Mouse (Mus musculus): ENCODE results near the gene Lzic. TPM values are rescaled to one million over a fixed set of nuclear protein-coding genes. Genes with fewer than 3 reads are reported as not detected.

Gene Lzic
- total RNA-seq, 4 experiments from 2014 or later = 16.0 to 21.7 (median 19.5) TPM

DNA sequence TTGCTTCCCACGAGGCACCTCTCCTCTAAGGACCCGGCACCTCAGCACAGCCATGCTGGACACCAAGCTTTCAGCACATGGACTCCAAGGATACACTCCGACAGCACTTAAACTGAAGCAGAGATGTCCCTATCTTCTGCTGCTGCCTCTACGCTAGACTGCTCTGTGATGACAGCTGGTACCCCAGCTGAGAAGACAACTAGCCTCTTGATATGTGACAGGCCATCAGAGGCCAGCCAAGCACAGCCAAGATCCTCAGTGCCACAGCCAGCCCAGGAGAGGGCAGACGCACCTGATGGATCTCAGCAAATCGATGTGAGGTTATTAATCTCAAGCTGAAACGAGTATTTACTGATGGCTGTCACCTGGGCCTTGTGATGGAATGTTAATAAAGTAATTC is 9.9 kb upstream of the Lzic start:
- no peak for DNase-seq (ENCODE audit: low spot score in 2 of 2)

DNA sequence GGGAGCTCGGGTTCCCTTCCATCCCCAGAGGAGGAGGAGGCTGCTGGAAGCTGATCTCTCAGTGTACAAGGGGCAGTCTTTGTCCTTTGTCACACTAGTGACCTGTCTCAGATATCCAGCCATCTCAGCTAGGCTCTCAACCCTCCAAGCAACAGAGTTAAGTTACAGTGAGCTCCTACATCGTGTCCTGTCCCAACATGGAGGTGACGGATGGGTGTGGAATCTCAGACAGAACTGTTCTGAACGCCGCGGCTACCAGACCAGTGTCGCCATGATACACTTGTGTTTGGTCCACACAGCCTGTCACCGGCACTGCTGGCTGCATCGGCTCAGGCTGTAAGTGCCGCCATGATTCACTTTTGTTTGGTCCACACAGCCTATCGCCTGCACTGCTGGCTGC is 8.0 kb upstream of the Lzic start, which contains the start of gene Tmem274:
TSS of gene Tmem274 (plus strand) at position 301 of the 400 bp plus-strand sequence.
- DNase-seq (ENCODE audit: low spot score in 2 of 2) = no peak

- no peak for DNase-seq (ENCODE audit: low spot score in 2 of 2)
Observed at GRCm38 (mm10) chr4:149484566-149484965, 463 bp upstream of the Lzic start.

- DNase-seq (ENCODE audit: low spot score in 2 of 2) = no peak
Observed at GRCm38 (mm10) chr4:149485825-149486206, 787 bp downstream of the Lzic start.

GRCm38 (mm10) chr4:149487729-149488128 is 2.7 kb downstream of the Lzic start:
- DNase-seq (ENCODE audit: low spot score in 2 of 2) = no peak

DNA sequence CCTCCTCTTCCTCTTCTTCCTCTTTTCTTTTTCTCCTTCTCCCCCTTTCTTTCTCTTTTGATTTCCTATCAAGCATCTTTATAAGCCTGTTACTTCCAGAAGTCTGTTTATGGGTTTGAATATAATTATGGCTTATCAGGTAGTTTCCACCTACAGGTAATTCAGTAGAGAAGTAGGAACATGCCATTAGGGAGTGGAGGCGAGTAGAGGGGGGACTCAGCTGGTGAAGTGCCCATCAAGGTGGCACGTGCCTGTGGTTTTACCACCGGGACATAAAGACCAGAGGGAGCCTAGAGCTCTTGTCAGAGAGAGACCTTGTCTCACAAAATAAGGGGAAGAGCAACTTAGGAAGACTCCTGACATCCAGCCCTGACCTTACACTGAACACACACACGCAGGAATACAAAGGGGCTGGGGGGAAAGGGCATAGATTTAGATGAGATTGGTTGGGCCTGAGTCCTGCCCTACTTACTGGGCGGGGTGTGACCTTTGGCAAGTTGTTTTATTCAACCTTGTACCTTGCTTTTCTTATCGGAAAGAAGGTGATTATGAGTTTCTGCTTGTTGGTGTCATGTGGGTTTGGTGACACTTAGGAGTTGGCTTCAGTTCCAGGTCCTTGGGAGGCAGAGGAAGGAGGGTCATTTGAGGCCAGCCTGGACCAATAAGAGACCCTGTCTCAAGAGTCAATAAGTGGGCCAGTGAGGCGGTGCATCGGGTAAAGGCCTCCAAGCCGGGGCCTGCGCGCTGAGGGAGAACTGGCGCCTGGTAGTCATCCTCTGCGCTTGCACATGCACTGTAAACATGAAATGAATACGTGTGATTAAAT is 4.6 kb downstream of the Lzic start:
- no peak for DNase-seq (ENCODE audit: low spot score in 2 of 2)

GRCm38 (mm10) chr4:149491151-149491550 is 6.1 kb downstream of the Lzic start:
- no peak for DNase-seq (ENCODE audit: low spot score in 2 of 2)

GRCm38 (mm10) chr4:149496612-149497011 is 11.6 kb downstream of the Lzic start:
- no peak for DNase-seq (ENCODE audit: low spot score in 2 of 2)

GRCm38 (mm10) chr4:149498901-149499300 is 13.9 kb downstream of the Lzic start:
- DNase-seq (ENCODE audit: low spot score in 2 of 2) = no peak

GRCm38 (mm10) chr4:149499790-149500189 is 14.8 kb downstream of the Lzic start:
- no peak for DNase-seq (ENCODE audit: low spot score in 2 of 2)

GRCm38 (mm10) chr4:149504363-149504762 is 19.3 kb downstream of the Lzic start:
- DNase-seq (ENCODE audit: low spot score in 2 of 2) = no peak

- no peak for DNase-seq (ENCODE audit: low spot score in 2 of 2)
Observed at GRCm38 (mm10) chr4:149504858-149505257, 19.8 kb downstream of the Lzic start.

- DNase-seq (ENCODE audit: low spot score in 2 of 2) = no peak
Observed at GRCm38 (mm10) chr4:149505261-149505967, 20.4 kb downstream of the Lzic start.

- no peak for DNase-seq (ENCODE audit: low spot score in 2 of 2)
Observed at GRCm38 (mm10) chr4:149506904-149507303, 21.9 kb downstream of the Lzic start.

DNA sequence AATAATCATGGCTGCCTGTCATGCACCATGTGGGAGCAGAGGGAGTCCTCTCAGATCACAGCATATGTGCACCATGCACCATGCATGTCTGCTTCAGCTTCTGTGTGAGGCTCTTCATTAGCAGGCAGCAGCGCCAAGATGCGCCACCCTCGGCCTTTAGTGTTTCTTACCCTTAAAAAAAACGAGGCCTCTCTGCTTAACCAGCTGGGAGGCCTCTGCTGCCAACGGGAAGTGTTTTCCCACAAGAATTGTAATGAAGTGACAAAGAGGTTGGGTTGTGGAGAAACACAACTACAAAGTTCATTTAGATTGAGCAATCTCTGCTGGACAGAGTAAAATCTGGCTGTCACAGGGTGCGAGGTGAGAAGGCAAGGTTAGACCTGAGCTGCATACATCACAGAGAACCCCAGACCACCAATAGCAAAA is 26.2 kb downstream of the Lzic start:
- no peak for DNase-seq (ENCODE audit: low spot score in 2 of 2)

DNA sequence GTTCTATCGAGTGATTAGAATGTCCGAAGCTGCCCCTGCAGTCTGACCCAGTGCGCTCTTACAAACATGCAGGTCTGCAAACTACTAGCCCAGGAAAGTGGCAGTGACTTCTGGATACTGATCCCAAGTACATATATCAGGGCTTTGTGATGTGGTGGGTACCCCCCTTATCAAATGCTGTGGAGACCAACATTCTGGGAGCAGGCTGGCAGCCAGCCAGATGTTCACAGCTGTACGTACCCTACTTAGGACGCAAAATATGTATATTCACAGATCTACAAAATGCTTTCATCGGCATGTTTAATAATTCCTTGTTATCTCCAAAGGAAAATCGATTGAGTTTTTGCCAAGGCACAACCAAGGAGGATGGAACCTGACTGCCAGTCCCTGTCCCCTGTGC is 27.0 kb downstream of the Lzic start:
- DNase-seq (ENCODE audit: low spot score in 2 of 2) = no peak

DNA sequence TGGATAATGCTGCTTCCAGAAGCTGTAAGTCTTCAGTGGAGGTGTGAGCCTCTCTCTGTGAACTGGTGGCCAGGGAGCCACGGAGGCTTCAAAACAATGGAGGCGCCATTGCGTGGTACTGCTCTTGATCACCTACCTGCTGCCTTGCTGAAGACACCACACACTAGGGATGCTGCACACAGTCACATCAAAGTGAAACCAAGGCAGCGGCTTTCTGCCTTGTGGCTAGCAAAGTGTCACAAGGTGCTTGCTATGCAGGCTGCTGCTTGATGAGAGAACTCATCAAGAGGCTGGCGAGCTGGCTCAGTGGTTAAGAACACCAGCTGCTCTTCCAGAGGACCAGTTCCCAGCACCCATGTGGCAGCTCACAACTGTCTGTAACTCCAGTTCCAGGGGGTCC is 30.7 kb downstream of the Lzic start:
- no peak for DNase-seq (ENCODE audit: low spot score in 2 of 2)

- peak; percentile 81 to 97 for DNase-seq (ENCODE audit: low spot score in 2 of 2)
Observed at GRCm38 (mm10) chr4:149517868-149518340, 32.9 kb downstream of the Lzic start, which contains the start of gene Ctnnbip1. Gene Ctnnbip1 (plus strand): TSS chr4:149518236.

DNA sequence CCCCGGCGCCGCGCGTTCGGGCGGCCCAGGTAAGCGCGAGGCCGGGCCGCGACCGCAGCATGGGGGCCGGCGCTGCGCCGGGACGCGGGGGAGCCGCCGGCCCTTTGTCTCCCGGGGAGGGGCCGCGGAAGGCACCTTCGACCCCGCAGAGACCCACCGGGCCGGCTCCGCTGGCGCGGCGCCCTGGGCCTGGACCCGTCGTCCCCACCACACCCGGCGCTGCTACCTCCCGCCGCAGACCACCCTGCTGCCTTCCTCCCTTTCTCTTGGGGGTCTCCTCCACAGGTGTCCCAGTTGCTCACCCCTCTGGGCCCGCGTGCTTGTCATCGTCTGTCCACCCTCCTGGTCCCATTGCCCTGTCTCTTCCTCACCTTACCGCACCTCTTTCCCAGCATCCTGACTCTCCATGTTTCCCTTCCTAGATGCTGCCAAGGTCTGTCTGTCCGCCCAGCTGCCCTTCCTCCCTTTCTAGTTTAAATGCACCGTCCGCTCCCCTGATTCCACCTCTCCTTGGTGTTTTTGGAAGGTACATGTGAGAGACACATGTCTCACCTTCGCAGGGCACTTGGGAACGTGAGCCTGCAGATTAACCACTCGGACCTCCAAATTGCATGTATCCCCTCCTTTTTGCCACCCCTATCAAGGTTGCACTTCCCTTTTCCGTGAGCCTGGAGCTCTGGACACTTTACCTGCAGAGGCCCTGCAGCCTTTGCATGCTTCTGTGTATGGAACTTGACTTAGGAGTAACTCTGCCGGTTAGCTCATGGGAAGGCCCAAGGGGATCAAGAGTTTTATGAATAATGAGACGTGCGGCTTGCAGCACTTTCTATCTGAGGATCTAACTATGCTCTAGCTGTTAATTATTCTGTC is 33.6 kb downstream of the Lzic start:
- DNase-seq (ENCODE audit: low spot score in 2 of 2) = no peak

GRCm38 (mm10) chr4:149521258-149521657 is 36.2 kb downstream of the Lzic start:
- DNase-seq (ENCODE audit: low spot score in 2 of 2) = no peak

DNA sequence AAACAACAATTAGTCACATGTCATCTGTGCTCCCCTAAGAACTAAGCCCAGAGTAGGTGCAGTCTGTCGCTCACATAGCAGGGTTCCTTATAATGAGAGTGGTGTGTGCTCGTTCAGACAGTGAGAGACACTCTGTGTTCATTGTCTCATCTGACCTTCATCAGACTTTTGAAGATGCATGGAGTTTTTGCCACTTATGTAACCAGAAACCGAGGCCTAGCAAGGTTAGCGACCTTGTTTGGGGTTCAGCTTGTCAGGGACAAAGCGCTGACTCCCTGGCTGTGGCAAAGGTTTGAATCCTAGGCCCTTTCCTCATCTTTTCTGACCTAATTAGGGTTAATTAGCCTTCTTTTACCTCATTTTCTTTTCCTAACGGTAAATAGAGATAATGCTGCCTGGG is 38.9 kb downstream of the Lzic start:
- DNase-seq (ENCODE audit: low spot score in 2 of 2) = no peak
